Mouse (Mus musculus): ENCODE measurements around the gene Dnah2. TPM values are rescaled to one million over a fixed set of nuclear protein-coding genes. Genes with fewer than 3 reads are reported as not detected.

Dnah2 gene
- total RNA-seq, 2 experiments from 2014 or later, result 3.5 to 8.0 TPM

- DNase-seq (ENCODE audit: extremely low spot score in 1 of 2, low spot score in 1 of 2), result no peak
These were observed 127.6 kb downstream of the Dnah2 start for GRCm38 (mm10) chr11:69421131-69421977.

- DNase-seq (ENCODE audit: extremely low spot score in 1 of 2, low spot score in 1 of 2), result no peak
These were observed 128.3 kb downstream of the Dnah2 start for GRCm38 (mm10) chr11:69420554-69421000.

DNA sequence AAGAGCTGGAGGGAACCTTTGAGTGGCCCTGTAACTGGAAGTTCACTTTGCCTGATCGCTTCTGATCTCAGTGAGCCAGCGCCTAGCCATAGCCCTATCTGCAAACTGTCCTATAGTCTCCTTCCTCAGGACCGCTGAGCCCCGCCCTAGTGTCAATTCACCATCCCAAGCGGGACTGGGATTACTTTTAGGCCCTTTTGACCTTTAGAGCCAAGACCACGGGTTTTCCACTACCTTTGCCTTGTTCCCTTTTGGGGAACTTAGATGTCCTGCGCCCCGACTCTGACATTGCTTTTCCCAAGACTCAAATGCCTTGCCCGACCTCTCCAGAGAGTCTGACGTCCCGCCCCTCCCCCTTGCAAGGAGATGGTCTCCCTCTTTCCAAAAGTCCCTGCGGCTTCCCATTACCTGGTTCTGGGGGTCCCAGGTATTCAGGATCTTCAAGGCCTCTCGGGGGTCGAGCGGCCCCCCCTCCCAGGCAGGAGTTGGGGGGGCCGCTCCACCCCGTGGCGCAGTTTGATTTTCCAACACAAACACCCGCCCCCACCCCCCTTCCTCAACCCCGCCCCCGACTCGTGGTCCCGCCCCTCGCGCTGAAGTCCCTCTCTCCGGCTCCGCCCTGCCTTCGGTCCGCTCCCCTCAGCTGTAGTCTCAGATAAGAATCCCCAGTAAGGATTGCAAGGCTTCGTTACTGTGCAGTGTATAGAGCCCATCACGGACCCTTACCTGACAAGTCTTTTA, 128.9 kb downstream of the Dnah2 start:
- no peak for DNase-seq (ENCODE audit: extremely low spot score in 1 of 2, low spot score in 1 of 2)

GRCm38 (mm10) chr11:69419443-69419812, 129.5 kb downstream of the Dnah2 start:
- no peak for DNase-seq (ENCODE audit: extremely low spot score in 1 of 2, low spot score in 1 of 2)

DNA sequence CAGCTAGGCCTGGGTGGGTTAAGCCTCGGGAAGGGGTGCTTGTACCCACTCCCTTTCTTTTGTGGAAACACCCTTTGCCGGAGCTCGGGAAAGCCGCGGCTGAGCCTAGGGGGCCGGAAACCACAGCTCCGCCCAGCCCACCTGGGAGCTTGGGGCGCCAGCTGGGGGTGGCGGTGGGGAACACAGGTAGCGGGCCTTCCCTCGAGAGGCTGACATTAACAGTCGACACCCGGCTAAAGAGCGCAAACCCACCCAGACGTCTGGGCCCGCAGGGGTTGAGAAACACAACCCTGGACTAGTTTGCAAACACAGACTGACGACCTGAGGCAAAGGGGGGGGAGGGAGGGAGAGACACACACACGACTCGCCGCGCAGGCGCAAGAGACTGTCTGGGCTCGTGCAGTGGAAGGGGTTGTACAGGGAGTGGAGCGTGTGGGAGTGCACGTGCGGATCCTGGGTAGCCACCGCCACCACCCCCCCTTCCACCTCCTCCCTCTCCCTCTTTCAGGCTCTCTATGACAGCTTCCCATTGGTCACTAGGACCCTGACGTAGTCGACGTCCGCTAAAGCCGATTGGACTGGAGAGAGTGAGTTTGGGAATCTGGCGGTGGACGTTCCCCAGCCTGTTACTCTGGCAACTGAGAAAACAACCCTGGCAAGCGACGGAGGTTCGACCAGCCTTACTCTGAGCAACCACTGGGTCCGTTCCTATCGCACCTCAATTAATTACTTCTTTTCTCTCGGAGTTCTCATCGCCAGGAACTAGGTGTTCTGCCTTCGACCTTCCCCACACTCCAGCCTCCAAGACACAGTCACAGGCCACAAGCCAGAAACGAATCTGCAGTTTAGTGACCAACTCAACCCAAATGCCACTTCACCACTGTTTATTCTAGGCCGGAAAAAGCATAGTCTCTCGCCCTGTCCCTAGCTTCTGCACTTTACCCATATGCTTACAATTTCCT, 130.1 kb downstream of the Dnah2 start:
- peak; percentile 65 to 72 for DNase-seq (ENCODE audit: extremely low spot score in 1 of 2, low spot score in 1 of 2)

DNA sequence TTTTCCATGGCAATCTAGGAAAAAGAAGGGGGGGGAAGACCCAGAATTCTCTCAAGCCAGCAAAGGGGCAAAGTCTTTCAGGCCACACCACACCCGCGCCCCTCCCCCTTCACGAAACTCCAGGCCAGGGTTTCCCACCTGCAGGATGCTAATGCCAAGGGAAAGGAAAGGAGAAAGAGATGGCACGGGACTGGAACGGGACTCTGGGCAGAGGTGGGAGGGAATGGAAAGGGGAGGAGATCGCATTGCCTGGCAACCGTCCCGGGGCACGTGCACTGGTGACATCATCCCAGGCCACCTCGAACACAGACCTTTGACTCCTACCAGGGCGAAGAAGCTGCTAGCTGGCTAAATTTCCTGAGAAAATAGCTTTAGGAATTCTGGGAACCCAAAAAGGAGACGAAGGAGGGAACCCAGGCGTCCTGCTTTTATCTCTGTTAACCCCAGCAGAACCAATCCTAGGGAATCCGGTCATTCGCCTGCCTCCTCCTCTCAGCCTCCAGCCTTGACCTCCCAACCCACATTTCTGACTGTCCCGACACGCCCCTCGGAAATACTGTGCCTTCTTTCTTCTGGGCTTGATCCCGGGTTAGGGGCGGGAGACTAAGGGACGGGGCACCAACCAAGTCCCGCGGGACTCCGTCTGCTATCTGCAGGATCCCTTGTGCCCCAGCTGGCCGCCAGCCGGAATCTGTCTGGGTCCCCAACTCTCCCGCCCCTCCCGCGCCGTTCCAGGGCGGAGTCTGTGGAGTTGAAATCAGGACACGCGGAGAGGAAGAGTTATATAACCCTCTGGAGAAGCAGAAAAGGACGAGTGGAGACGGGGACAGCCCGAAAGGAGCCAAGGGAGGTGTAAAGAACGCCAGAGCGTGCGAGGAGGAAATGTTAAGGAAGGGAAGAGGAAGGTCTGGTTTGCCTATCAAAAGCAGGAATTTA, 131.2 kb downstream of the Dnah2 start:
- DNase-seq (ENCODE audit: extremely low spot score in 1 of 2, low spot score in 1 of 2), result peak; percentile 80 to 85

- DNase-seq (ENCODE audit: extremely low spot score in 1 of 2, low spot score in 1 of 2), result no peak
These were observed 131.9 kb downstream of the Dnah2 start for GRCm38 (mm10) chr11:69416921-69417448.

DNA sequence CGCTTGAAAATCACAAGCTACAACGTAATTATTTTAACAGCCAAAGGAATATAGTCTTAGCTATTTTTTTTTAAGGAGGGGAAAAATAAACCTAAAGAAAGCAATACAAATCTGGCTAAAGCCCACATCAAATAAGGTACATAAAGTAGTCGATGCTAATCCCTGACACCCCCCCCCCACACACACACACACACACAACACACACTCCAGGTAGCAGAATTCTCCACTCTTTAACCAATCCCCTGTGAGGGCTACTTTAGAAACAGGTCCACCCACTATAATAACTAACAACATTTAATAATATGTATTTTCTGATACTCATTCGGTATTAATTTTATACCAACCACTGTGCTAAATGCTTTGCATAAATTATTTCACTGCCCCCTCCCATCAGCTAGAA, 132.4 kb downstream of the Dnah2 start:
- DNase-seq (ENCODE audit: extremely low spot score in 1 of 2, low spot score in 1 of 2), result no peak

GRCm38 (mm10) chr11:69415668-69416451, 133.1 kb downstream of the Dnah2 start:
- DNase-seq (ENCODE audit: extremely low spot score in 1 of 2, low spot score in 1 of 2), result peak; percentile 40 to 45

- DNase-seq (ENCODE audit: extremely low spot score in 1 of 2, low spot score in 1 of 2), result peak in 1 of 2 experiments; percentile 45
These were observed 133.6 kb downstream of the Dnah2 start for GRCm38 (mm10) chr11:69415327-69415667.

- DNase-seq (ENCODE audit: extremely low spot score in 1 of 2, low spot score in 1 of 2), result peak in 1 of 2 experiments; percentile 47
These were observed 134.2 kb downstream of the Dnah2 start for GRCm38 (mm10) chr11:69414421-69415326.

DNA sequence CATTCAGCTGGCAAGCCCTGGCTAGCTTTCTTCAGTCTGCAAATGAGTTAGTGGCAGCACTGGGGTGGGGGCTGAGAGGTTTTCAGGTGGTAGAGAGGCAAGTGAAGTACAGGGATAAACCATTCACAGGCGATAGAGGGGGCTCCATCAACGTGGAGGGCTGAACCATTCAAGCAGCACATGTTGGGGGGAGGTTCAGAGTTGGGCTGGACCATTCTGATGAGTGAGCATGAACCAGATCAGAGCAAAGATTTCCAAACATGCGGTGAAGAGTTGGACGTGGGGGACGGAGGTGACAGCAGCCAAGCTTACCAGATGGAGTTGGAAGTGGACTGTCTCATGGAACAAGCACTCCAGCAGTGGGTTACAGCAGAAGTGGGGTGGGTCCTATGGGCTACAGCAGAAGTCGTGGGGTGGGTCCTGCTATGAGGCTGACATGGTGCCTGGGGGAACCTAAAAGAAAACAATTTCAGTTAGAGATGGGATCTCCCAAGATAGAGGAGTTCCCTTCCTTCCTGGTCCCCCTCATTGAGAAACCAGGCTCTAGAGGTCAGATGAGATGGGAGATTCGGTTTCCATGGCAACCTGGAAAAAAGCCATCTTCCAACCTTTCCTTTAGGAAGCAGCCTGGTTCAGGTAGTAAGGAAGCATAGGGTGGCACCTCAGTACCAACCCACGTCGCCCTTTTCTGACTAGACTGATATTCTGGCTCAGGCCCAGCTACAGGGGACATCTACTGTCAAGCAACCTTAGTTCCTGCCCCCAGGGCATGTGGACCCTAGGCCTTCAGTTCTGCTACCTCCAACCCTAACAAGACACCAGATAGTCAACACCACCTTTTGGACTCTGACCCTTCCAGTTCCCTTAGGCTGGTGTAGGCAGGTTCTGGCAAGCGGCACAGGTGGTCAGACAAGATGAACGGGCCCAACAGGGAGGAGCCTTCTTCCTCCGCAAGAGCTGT, 135.4 kb downstream of the Dnah2 start, which contains the start of gene Kdm6b:
Gene Kdm6b (minus strand): TSS at position 455 of the 961 bp plus-strand sequence.
- DNase-seq (ENCODE audit: extremely low spot score in 1 of 2, low spot score in 1 of 2), result peak in 1 of 2 experiments; percentile 48

DNA sequence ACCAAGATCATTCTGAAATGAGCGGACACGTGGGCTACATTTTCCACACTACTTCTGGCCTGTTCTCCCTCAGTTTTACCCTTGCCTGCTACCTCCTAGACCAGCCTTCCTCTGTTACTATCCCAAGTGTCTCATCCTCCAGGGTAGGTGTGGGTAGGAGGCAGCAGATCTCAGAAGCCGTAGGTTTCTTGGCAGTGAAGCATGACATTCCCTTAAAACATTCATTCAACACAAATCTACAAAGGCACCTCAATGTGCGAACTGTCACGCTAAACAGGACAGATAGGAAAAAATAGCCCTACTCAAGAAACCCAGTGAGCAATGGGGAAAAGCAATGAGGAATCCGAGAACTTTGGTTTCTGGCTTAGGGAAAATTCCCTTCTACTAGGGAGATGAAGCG, 136.4 kb downstream of the Dnah2 start:
- no peak for DNase-seq (ENCODE audit: extremely low spot score in 1 of 2, low spot score in 1 of 2)

GRCm38 (mm10) chr11:69411538-69412203, 137.2 kb downstream of the Dnah2 start:
- peak; percentile 36 to 39 for DNase-seq (ENCODE audit: extremely low spot score in 1 of 2, low spot score in 1 of 2)

DNA sequence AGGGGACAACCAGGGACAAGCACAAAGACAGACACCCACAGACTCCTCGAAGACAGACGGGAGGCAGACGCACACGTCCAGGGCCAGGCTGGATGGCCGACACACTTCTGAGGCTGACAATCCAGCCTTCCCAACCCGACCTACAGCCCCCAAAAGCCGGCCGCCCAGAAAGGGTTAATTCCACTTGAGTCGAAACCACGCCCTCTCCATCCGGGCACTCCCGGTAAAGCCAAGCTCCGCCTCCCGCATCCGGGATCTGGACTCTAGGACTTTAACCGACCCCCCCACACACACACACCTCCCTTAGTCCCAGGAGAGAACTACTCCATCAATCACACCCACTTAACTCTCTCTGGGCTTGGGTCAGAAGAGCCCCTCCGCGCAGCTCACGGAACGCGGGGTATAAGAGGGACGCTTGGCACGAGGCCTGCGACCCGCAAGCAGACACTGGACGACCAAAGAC, 137.8 kb downstream of the Dnah2 start:
- peak; percentile 88 to 92 for DNase-seq (ENCODE audit: extremely low spot score in 1 of 2, low spot score in 1 of 2)
